In genomic region chr14:9285606-9286002, GRCm38 (mm10) we compare ENCODE assay signal across 12 mouse cellular contexts.
"Had no signal": no experiment of that assay in that cellular context is flagged by ENCODE, and none has a peak within 500 bp of the region (broad histone marks: within the 10 kb centered on the region; RNA-seq: fewer than 3 reads in every experiment).

No protein-coding gene starts in this region.

- DNase-seq: kidney, postnatal 36 days; lung, adult 2 months; lung, postnatal 36 days had no signal

- H3K4me3 ChIP-seq: kidney, embryonic 15.5 days; layer of hippocampus, adult 2 months; liver, embryonic 15.5 days; neural tube, embryonic 12.5 days; stomach, embryonic 15.5 days had no signal

- H3K4me1 ChIP-seq: kidney, embryonic 15.5 days; liver, embryonic 15.5 days; neural tube, embryonic 12.5 days; stomach, embryonic 15.5 days had no signal

- H3K27me3 ChIP-seq: kidney, embryonic 15.5 days; liver, embryonic 15.5 days; neural tube, embryonic 12.5 days; stomach, embryonic 15.5 days had no signal

- H3K27ac ChIP-seq: kidney, embryonic 15.5 days; layer of hippocampus, adult 2 months; liver, embryonic 15.5 days; neural tube, embryonic 12.5 days; stomach, embryonic 15.5 days had no signal

- ATAC-seq: inflammation-experienced regulatory T-cells, adult 6 months; intestine, postnatal 0 days; lung, postnatal 0 days had no signal

- H3K9me3 ChIP-seq: kidney, embryonic 15.5 days; liver, embryonic 15.5 days; neural tube, embryonic 12.5 days; stomach, embryonic 15.5 days had no signal

- H3K4me2 ChIP-seq: kidney, embryonic 15.5 days; liver, embryonic 11.5 days; liver, embryonic 15.5 days; neural tube, embryonic 12.5 days; stomach, embryonic 15.5 days had no signal

- H3K36me3 ChIP-seq: kidney, embryonic 15.5 days; liver, embryonic 15.5 days; neural tube, embryonic 12.5 days; stomach, embryonic 15.5 days had no signal

- H3K9ac ChIP-seq: kidney, embryonic 15.5 days; liver, embryonic 15.5 days; neural tube, embryonic 12.5 days; stomach, embryonic 15.5 days had no signal
